Mouse (Mus musculus) ES-CJ7 (cell line): ENCODE results near the gene Dapk1.

ENCODE experiments used
- DNase-seq: peaks from one replicate; pipeline ENCODE4 v3.0.0; 2011; ENCODE audit warnings: low read depth, low spot score

Gene Dapk1

DNA sequence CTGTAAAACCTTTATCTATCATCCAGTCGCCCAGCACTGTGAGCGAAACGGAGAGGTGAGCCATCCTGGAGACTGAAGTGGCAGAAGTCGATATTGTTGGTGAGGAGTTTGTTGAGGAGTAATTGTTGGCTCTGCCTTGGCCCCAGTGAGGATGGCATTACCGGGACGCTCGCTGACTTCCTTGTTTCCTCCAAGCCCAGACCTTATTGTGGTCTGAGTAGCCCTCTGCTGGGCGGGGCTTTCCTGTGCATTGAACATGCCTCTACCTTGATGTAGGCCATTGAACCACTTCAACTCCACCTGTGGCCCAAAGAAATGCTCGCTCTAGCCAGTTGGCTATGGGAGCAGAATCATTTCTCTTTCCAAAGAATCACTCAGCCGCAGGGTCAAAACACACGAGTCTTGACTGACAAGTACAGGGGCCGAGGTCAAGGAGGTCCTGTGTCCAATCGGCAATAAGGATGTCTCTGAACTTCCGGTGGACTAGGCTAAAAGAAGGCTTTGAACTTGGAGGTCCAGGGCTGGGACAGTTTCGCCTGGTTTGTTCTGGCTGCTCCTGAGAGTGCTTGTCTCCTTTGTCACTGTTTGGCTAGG, 13.4 kb downstream of the Dapk1 start:
- DNase-seq, result peak; percentile 66

DNA sequence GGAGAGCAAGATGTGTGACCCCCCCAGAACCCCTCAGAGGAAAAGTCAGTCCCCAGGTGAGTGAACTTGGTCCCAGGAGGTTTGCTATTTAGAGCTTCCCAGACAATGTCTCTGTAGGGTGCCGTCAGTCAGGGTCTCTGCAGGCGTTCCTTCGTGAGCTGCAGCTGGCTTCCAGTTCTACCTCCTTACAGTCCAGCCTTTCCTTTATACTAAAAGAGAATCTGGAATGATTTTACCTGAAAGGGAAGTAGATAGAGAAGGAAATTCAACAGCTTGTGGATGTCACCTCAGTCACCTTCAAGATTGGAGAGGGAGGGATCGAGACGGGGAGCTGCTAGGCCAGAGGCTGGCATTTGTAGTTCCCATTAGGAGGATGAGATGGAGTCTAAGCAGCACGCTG, 14.3 kb downstream of the Dapk1 start:
- DNase-seq, result peak; percentile 86

DNA sequence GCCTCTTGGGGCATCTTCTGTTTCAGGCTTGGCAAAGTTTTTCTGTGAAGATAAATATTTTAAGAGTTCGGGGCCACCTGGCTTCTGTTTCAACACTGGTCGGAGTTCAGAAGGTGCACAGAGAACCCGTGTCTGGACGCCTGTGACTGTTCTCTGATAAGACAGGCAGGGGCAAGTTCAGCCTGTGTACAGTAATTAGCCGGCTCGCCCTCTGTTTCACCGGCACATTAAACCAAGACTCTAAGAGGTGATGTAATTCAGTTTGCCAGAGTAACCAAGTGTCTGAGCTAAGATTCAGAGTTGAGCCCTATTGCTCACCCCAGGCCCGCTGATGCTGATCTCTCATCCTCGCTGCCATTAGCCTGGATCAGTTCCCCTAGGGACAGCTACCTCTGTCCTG, 16.5 kb downstream of the Dapk1 start:
- no peak for DNase-seq

DNA sequence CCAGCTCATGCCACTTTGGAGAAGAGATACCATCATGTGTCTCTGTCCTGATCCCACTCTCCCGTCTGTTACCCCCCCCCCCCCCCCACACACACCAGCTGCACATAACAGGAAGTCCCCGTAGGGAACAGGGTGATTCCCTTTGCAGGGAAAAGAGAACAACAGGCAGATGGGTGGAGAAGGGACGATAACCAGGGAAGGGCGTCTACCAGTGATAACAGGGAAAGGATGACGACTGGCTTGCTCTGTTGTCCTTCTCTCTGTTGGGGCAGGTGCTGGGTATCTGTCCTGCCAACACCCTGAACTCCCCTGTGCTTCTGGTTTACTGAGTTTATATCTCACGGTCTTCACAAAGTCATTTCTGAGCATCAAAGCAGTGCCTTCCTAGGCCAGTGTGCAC, 18.0 kb downstream of the Dapk1 start:
- no peak for DNase-seq

DNA sequence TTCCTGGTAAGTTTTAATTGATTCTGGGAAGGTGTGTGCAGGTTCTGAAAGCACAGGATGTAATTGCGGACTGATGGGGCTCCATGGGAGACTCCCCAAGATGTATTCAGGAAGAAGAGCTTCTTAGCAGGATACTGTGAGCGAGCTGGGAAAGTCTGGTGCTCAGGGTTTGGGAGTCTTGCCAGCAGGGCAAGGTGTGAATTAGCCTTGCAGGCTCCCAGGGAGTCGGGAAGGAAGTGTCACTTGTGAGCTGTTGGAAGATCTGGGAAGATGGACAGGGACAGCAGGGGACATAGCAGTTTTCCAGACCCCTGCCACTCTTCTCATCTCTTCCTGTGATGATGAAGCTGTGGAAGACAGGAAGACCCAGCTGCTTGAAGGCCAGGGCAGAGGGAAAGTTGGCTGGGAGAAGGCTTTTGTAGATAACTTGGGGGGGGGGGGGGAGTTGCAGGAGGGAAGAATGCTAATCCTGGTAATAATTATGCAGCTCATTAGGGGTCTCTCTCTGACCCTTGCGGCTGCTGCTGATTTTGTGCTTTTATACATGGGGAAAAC, 19.7 kb downstream of the Dapk1 start:
- DNase-seq, result no peak

DNA sequence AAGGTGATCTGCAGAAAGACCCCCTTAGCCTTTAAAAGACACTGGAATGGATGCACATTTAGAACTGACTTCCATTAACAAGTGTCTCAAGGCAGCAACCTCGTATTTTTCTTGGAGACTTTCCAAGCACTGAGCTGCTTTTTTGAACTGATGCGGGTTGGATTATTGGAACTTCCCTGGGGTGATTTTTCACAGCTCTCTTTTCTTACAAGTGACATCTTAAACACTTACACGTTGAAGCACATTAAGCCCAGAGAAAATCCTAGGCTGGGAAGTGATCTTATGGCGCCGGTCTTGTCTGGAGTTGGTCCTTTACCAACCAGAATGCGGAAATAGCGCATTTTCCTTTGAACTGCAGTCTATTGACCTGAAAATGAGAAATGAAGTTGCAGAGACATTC, 23.8 kb downstream of the Dapk1 start:
- no peak for DNase-seq

DNA sequence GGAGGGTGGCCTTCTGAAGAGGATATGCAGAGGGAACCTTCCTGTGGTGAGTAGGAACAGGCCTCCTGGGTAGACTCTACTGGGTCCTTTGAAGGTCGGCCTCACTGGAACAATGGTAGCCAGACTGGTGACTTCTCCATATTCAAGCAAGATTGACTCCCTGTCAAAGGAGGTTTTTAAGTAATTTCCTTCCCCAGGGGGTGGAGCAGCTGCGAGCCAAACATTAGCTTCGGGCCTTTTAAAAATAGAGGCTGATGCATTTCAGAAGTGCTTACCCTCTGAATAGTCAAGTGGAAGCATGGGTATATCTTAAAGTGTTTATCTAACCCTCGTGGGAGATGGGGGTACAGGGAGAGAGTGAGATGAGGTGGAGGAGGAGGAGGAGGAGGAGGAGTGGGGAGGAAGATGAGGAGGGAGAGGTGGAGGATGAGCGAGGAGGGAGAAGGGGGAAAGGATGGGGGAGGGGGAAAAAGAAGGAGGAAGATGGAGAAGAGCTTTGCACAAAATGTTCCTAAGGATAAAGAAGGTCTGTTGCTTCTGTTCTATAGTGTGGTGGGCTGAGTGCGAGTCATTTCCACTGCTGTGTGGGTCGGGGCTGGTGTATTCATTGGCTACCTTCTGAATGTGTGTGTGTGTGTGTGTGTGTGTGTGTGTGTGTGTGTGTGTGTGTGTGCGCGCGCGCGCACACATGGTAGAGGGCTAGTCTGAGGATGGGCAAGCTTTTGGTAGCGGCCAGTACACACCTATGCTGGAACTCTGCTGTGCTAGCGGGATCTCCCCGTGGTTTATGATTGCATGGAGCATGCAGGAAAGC, 26.3 kb downstream of the Dapk1 start:
- DNase-seq, result peak; percentile 86

DNA sequence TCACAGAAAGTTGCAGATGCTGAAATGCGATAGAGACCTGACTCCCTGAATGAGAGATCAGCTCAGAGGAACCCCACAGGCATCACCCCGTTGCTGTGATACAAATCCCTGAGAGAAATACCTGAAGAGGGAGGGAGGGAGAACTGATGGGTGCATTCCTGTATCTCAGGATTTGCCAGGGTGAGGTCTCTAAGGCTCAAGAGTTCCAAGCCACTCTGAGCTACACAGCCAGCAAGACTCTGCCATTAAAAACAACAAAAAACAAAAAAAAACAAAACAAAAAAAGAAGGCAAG, 26.9 kb downstream of the Dapk1 start:
- DNase-seq, result peak; percentile 51

DNA sequence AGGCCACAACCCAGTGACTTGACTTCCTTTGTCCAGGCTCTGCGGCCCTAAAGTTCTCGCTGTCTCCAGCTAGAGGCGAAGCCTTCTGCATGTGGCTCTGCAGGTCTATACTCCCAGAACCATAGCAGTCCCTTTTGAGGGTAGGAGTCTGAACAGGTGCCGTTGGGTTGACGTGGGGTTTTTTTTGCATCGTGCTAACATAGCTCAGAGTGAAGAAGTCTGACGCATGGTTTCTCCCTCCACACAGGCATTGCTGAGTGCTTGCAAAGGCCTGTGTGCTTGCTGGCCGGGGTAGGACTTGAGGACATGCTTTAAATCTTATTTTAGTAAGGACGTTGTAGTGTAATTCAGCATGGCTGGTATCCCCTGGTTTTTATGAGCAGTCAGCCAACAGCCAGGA, 27.7 kb downstream of the Dapk1 start:
- DNase-seq, result no peak

DNA sequence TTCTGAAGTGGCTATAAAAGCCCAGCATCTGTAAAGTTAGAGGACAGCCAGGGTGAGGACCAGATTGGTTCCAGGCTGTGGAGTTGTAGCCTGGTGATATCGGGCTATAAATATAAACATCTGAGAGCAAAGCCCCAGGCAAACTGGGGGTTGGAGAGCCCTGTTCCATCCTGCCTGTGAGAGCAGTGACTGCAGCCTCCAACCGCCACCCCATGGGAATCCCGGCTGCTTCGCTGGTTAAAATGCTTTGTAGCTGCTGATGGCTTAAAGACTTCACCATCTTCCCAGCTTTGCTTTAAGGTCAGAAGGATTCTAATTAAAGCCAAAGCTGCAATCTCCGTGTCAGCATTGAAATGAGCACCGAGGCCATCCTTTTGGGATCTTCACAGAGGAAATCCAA, 32.2 kb downstream of the Dapk1 start:
- DNase-seq, result no peak

DNA sequence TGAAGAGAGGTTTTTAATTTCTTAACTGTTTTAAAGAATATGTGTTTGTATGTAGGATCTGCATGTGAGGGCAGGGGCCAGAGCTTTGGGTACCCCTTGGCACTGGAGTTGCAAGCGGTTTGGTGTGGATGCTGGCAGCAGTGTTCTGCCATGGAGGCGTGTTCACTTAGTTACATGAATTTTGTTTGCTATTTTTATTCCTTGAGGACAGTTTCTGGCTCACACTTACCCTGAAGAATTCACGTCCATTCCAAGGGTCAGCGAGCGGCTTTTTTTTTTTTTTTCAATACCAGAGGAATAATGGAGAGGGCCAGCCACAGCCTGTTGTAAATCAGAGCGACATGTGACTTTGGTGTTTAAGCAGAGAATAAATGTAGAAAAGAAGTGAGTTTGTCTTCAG, 33.9 kb downstream of the Dapk1 start:
- no peak for DNase-seq

DNA sequence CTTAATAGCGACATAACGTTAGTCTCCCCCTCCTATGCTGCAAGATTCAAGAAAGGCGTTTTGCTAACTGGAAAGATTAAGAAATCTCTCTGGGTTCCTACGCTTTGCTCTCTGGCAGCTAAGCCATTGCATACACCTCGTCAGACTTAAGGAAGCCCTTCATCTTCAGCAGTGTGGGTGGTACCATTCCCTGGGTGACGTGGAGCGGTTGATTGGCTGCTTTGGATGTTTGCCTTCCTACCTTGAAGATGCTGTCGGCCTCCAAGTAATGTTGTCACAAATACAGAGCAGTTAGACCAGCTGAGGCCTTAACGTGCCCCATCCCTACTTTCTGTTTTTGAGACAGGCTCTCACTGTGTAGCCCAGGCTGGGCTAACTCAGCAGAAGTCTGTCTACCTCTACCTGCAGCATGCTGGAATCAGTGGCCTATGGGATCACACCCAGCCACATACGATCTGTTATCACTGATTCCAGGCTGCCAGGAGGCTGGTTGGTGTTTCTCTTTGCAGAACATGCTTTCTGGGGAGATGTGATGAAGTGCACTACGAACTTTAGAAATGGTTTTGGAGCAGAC, 37.8 kb downstream of the Dapk1 start:
- DNase-seq, result no peak

DNA sequence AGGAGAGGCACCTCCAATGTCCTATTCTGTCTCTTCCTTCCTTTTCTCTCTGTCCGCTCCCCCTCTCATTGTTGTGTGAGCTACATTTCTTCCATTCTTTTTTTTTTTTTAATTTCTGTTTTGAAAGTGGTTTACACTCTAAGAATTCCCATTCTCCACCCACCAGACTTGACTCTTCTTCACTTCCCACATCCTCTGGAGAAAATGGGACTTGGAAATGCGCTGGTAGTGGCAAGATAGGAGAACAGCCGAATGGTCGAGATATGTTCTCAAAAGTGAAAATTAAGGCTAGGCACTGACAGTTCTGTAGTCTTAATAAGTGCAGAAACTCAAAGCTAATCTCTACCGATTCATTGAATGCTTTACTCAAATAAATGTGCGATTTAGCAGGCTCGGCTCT, 38.7 kb downstream of the Dapk1 start:
- no peak for DNase-seq

DNA sequence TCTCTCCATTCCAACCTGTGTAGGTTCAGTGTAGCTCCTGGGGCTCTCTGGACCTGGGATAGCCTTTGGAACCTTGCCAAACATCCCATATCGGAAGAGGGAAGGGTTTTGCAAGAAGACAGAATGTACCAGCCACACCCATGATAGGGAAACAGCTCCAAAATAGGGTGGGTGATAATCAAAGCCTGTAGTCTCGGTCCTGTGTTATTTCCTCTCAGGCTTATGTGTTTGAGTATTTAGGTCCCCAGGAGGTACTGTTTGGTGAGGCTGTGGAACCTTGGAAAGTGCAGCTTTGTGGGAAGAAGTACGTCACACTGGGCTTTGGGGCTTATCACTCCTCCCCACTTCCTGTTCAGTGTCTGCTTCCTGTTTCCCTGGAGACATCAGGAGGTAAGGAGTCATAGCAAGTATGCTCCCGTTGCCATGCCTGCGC, 42.7 kb downstream of the Dapk1 start:
- no peak for DNase-seq

DNA sequence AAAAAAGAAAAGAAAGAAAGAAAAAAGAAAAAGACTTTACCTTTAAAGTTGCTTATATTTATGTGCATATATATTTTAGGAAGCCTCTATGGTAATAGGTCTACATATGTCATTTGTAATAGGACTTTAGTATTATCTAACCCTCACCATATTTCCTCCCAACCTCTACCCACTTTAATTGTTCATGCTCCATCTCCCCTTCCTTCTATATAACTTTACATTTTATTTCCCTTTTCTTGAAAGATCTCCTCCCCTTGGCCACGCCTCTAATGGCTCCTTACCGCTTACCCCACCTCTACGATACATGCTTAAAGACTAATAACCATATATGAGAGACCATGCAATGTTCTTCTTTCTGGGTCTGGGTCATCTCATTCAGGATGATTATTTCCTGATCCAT, 45.0 kb downstream of the Dapk1 start:
- no peak for DNase-seq

DNA sequence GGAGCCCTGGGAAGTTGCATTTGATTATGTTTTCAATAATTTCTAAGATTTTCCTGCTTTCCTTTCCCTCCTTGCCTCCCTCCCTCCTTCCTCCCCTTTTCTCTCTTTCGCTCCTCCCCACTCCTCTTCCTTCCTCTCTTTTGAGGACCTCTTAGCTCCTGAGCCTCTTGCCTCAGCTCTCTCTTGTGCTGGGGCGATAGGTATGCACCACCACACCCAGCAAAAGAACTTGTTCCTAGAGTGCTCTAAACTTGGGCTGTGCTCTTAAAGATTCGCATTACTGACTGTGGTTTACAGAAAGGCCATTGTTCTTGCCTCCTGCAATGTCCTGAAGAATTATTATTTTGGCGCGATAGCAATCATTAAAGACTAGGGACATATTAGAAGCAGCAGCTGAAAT, 46.6 kb downstream of the Dapk1 start:
- no peak for DNase-seq

DNA sequence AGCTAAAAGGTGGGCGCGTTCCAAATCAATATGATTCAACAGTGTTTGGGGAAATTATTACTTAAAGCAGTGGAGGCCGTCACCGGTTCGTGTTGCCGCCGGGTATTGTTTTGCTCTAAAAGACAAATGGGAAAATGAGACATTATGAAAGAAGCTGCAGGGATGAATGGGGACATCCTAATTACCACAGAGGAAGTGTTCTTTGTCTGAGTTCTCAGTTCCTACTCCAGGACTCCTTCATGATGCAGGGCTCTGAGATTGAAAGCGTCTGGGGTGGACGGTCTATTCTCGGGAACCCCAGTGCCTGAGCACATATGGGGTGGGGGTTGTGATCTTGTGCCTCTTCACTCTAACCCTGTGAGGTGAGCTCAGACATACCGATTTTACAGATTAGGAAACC, 48.3 kb downstream of the Dapk1 start:
- no peak for DNase-seq

DNA sequence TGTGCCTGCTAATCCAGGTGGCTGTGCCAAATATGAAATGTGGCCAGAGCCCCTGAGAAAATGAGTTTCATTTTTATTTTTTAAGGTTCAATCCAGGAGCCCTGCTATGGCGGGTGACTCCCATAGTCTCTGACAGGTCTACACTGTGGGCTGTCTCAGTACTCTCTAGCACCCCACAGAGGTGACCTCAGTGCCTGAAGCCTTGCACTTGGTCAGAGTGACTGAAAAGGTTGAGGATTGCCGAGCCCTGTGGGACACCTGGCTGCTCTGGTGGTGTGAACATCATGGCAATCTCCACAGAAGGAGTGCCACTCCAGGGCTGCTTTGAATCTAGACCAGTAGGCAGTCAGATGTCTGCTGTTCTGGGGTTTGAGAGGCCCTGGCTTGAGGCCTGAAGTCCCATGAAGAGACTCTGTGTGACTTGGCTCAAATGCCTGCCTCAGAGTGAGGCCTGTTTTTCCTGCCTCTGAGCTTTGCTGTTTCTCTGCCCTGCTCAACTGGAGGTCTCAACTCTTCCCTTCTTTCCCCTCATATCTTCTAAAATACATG, 52.3 kb downstream of the Dapk1 start:
- peak; percentile 19 for DNase-seq

DNA sequence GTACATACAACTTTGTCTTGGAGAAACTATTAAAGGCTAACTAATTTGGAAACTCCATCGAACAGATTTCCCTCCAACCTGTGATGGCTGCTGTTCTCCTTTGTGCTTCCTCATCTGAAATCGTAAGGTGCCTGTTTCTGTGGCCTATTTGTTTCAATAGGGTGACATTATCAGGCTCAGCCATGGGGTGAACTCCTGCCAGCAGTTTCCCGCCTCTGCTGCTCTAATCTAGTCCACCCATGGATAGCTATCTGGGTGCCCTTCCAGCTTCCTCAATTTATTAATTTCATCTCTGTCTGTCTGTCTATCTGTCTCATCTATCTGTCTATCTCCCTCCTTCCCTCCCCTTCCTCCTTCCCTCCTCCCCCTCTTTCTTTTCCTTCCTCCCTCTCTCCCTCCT, 53.5 kb downstream of the Dapk1 start:
- no peak for DNase-seq

DNA sequence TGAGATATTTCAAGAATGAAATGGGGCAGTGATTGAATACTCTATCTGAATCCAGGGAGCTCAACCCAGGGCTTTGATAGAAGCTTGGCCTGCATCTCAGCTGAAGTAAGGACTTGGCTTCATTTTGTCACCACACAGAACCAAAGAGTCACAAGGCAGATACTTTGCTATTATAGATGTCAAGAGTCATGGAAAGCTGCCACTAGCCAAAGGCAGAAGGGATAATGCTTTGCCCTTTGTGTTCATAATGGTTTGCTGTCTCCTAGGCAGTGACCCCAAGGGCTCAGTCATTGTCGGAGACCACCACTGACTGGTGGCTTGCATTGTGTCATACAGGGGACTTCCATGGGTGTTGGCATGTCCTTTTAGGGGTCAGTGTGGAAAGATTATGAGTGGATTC, 57.9 kb downstream of the Dapk1 start:
- DNase-seq, result no peak

DNA sequence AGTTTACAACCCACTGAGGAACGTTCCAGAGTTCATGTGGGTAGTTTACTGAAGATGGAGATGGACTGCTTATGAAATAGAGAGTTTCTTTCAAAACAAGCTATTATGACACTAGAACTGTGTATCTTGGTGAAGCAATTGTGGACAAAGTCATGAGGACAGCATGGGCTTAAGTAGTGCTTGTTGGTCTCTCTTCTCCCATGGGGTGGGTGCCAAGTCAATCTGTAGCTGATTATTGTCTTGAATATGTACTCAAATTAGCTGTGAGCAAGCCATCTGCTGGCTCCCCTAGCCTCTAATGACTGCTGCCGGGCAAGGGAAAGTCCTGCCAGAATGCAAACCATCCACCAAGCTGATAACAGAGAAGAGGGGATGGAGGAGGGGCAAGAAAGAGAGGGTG, 58.3 kb downstream of the Dapk1 start:
- no peak for DNase-seq

DNA sequence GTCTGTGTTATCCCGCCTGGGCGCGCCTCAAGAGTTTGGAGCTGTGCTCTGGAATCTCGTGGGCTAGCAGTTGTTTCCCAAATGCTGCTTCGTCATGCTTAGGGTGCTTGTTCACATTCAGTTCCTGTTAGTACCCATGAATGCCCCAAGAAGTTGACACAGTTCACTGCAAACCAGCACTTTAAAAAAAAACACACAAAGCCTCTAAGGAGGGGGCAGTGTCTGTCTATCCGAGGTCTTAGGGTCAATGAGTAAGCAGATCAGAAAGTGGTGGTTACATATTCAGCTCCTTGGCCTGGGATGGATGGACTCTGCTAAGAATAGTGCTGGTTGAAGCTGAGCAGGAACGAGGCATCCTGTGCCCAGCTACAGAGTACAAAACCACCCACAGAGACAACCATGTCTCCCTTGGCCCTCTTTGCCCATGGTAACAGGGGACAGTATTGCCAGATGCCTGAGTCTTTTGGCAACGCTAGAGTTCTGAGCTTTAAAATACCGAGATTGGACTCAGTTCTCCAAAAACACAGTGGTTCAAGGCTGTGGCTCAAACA, 59.0 kb downstream of the Dapk1 start:
- no peak for DNase-seq
